Mouse (Mus musculus): ENCODE measurements around the gene Wtap. TPM values are rescaled to one million over a fixed set of nuclear protein-coding genes. Genes with fewer than 3 reads are reported as not detected.
"Not testable (repeated sequence)": the region's sequence is repeated elsewhere in the genome, so short reads cannot be mapped to it uniquely, and the experiment has no call there.

Wtap gene
- total RNA-seq, 2 experiments from 2014 or later, result 52.3 to 59.6 TPM

DNA sequence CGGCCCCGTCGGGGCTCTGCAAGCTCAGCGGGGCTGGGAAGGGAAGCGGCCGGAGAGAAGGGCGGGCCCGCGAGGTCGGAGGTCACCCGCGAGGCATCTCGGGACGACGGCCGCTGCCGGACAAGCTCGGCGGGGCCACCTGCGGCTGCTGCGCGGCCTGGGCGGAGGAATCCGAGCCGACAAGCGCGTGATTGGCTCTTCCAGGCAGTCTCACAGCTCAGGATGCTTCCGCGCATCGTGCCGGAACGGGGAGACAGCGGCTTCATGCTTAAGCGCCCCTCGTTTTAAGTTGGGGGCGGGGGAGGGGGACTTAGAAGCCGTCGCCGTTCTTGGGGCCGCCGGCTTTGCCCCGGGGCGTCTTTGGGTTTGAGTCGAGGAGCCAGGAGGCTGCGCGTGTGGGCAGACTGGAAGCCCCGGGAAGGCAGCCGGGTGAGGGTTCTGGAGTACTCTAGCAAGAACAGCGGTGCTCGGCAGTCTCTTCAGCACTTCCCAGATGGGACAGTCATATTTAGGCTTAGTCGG is 1.4 kb downstream of the Wtap start:
- peak overlapping the region; percentile 100 for H3K27ac ChIP-seq
- no peak for TF ChIP-seq CTCF (conservative IDR thresholded peaks at IDR 0.05)
- peak overlapping the region; percentile 63 for H3K4me3 ChIP-seq
- DNase-seq (ENCODE audit: low spot score in 2 of 2), result peak; percentile 92 to 93

DNA sequence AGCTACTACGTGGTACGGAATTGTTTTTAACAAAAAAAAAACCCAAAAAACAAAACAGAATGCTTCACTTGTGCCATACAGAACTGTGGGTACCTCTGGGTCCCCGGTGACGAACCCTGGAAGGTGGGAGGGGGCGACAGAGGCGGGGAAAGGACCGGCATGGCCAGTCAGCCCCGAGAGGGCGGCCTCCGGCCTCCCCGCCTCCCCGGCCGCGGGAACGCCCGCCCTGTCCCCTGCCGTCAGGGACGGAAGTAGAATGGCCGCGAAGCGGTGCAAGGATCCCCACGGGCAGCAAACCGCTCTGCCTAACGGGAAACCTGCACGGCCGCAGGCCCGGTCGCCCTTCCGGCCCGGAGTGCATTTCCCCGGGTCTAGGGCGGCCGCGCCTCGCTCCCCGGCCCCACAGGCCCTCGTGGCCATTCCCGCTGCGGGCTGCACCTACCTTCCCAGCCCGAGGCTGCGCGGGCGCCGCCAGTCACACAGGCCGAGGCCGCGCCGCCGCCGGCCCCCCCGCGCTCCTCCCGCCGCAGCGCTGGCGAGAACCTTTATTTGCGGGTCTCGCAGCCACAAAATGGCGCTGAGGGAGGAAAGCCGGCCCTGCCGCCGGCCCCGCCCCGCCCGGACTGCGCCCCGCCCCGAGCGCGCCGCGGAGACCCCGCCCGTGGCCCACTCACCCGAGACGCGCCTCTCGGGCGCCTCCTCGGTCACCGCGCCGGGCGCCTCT is 2.2 kb downstream of the Wtap start:
- H3K27ac ChIP-seq, result peak overlapping the region; percentile 100
- DNase-seq (ENCODE audit: low spot score in 2 of 2), result peak; percentile 86 to 87
- peak; percentile 20; the same call in 1 of the 2 replicates for TF ChIP-seq CTCF (conservative IDR thresholded peaks at IDR 0.05)
- H3K4me3 ChIP-seq, result peak overlapping the region; percentile 63

DNA sequence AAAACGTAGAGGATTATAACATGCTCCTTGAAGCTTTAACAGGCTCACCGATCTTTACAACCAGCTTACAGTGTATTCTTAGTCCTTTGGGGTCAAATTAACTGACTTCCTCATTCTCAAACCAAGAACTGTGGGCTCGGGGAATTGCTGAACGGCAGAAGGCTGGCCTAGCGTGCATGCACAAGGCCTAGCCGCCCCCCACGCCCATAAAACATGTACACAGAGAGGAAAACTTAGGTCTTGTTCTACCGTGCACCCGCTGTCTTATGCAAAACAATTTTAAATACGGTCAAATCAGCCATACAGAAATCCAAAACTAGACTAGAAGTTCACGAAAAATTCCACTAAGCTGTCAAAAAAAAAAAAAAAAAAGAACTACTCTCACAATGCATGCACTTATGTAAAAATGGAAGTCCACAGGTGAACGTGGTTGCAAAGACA is 2.8 kb downstream of the Wtap start:
- TF ChIP-seq CTCF (conservative IDR thresholded peaks at IDR 0.05), result no peak
- peak overlapping the region; percentile 63 for H3K4me3 ChIP-seq
- H3K27ac ChIP-seq, result peak overlapping the region; percentile 100
- DNase-seq (ENCODE audit: low spot score in 2 of 2), result no peak

DNA sequence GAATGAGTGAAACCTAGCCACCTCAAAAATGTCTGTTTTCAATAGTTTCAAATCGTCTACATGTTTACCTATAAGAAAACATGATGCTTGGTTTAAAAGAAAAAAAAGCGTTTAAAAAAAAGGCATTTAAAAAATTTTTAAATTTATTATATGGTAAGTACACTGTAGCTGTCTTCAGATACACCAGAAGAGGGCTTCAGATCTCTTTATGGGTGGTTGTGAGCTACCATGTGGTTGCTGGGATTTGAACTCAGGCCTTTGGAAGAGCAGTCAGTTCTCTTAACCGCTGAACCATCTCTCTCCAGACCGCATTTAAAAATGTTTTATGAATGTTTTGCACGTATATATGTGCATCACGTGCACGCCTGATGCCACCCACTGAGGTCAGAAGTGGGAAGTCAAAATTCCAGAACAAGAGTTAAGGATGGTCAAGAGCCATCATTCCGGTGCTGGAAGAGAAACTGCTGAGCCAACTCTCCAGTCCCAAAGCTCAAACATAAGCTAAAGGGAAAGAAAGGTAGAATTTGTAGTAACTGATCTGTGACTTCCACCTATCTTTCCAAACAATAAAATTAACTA is 3.3 kb downstream of the Wtap start:
- Histone ChIP-seq H3K27ac (peak overlapping the region; percentile 100), H3K4me3 (peak overlapping the region; percentile 63)
- peak; percentile 52 for TF ChIP-seq CTCF (conservative IDR thresholded peaks at IDR 0.05)
- no peak for DNase-seq (ENCODE audit: low spot score in 2 of 2)

DNA sequence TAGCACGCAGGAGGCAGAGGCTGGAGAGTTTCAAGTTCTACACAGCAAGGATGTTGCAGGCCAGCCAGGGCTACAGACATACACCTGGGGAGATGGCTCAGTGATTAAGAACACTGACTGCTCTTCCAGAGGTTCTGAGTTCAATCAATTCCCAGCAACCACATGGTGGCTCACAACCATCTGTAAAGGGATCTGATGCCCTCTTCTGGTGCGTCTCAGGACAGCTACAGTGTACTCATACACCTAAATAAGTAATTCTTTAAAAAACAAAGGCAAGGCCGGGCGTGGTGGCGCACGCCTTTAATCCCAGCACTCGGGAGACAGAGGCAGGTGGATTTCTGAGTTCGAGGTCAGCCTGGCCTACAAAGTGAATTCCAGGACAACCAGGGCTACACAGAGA is 5.9 kb downstream of the Wtap start:
- not testable (repeated sequence) for H3K27ac ChIP-seq; H3K4me3 ChIP-seq; DNase-seq (ENCODE audit: low spot score in 2 of 2)
- TF ChIP-seq CTCF (conservative IDR thresholded peaks at IDR 0.05), result peak; percentile 60

DNA sequence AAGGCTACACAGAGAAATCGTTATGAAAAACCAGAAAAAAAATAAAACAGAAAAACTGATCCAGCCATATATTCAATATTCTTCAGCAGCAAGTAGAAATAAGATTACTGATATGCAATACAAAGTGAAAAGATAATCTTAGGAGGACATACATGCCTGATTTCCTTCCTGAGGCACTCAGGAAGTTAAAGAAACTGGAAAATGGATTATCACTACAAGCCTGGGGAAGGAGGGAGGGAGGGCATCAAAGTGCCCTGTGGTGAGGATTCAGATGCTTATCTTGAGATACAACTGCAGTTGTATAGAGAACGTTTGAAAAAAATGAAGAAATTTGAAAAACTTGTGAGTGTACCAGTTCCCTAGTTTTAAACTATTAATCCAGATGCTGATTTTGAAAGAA is 10.0 kb downstream of the Wtap start:
- Histone ChIP-seq H3K27ac (no peak overlapping the region), H3K4me3 (no peak overlapping the region)
- TF ChIP-seq CTCF (conservative IDR thresholded peaks at IDR 0.05), result no peak
- no peak for DNase-seq (ENCODE audit: low spot score in 2 of 2)

DNA sequence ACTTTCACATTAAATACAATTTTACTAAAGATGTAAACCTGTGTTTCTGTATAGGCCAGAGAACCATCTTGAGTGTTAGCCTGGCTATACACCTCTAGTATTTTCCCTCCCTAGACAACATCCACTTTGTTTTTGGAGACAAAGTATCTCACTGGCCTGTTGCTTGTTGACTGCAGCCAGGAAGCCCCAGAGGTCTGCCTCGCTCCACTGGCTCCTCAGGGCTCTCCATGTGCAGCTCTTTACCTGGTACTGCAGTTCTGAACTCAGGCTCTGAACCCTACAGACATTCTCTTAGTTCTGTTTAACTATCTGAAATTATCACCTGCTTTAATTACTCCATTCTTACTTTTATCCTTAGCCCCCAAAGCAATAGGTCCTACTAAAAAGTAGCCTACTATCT is 15.4 kb downstream of the Wtap start:
- no peak for TF ChIP-seq CTCF (conservative IDR thresholded peaks at IDR 0.05)
- DNase-seq (ENCODE audit: low spot score in 2 of 2), result no peak
- H3K4me3 ChIP-seq, result no peak overlapping the region
- H3K27ac ChIP-seq, result no peak overlapping the region

DNA sequence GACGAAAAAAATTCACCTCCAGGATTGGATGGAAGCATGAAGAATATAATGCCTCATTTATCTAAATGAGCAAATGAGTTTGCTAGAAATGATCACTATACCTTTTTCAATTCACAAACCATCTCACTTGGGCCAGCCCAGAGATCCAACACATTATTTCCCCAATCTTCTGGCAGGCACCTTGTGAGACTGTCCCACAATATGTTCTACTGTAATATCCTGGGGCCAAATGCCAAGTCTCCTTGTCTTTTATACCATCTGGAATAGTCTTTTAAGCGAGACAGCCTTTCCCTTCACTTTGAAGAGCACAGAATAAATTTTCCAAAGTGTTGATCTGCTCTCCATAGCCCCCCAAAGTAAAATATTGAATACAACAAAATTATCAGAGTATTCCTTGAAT is 20.1 kb downstream of the Wtap start:
- Histone ChIP-seq H3K4me3 (no peak overlapping the region), H3K27ac (no peak overlapping the region)
- no peak for DNase-seq (ENCODE audit: low spot score in 2 of 2)
- no peak for TF ChIP-seq CTCF (conservative IDR thresholded peaks at IDR 0.05)

DNA sequence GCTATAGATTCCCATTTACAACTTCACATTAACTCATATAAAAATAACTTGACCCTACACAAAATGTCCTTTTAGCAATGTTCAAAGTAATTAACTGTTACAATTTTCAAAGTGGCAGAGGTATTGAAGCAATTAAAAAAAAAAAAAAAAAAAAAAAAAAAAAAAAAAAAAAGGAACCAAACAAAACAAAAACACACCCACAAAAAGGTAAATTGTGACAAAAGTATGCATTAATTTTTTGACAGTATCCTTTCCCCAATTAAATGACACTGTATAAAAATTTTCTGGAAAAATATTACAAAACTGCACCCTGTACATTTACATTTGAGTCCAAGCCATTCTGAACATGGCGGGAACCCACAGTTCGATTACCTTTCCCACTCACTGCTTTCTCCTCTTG is 26.8 kb downstream of the Wtap start:
- TF ChIP-seq CTCF (conservative IDR thresholded peaks at IDR 0.05), result no peak
- H3K27ac ChIP-seq, result no peak overlapping the region

DNA sequence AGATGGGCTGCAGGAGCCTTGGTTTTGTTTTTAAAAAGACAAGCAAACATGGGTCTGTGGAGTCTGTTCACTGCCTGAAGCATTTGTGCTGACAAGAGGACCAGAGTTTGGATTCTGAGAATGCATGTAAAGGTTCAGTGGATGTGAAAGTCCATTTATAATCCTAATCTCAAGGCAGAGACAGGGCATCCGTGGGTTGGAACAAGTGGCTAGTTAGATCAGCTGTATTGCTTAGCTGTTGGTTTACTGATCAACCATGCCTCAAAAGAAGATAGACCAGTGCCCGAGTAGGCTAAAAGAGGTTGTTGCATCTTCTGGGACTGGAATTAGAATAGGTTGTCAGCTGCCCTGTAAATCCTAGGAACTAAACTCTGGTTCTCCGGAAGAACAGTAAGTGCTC is 30.5 kb downstream of the Wtap start:
- H3K27ac ChIP-seq, result no peak overlapping the region
- H3K4me3 ChIP-seq, result no peak overlapping the region
- TF ChIP-seq CTCF (conservative IDR thresholded peaks at IDR 0.05), result no peak
- DNase-seq (ENCODE audit: low spot score in 2 of 2), result no peak

More for the DNA sequence above, 26.8 kb downstream of the Wtap start:
- DNase-seq (ENCODE audit: low spot score in 2 of 2), result no peak
- no peak overlapping the region for H3K4me3 ChIP-seq

DNA sequence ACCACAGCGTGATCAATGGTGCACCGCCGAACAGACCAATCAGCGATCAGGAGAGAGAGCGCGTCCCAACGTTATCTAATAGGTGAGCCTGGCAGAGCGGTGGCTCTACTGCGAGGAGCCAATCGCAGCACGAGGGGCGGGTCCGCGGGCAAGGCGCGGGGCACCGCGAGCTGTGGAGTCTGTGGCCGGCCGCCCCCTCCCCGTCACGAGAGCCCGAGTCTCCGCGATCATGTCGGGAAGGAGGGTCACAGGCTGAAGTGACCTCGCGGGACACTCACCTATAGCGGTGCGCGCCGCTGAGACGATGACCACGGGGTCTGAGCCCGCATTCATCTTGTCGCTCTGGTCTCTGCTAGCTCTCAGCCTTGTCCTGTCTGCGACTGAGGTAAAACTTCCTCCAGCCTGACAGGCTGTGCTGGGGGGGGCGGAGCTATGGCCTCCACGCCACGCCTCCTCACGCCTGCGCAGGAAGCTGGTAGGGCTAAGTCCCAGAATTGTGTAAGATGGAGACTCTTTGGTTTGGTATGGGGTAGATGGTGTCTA is 33.6 kb downstream of the Wtap start, which contains the start of gene Acat2:
Acat2 (minus strand) TSS at position 417 of the 543 bp plus-strand sequence.
- DNase-seq (ENCODE audit: low spot score in 2 of 2), result peak; percentile 92 to 94
- TF ChIP-seq CTCF (conservative IDR thresholded peaks at IDR 0.05), result no peak
- Histone ChIP-seq H3K4me3 (peak within 1 kb of the TSS; percentile 87), H3K27ac (peak within 1 kb of the TSS; percentile 91)

DNA sequence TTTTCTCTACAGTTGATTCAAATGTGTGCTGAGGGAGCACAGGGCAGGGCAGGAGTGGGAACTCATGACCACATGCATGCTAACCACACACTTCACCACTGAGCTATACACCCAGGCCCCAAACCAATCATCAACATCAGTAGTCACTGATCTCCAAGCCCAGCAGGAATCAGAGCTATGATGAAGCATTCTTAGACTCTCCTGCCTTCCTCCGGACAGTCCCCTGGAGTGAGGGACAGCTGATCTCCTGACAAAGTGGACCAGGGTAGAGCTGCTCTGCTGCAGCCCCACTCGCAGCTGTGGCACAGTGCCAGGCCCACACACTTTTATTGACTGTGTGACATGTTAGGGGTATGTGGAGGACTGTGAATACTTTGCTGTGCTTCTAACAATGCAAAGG is 34.6 kb downstream of the Wtap start:
- H3K4me3 ChIP-seq; H3K27ac ChIP-seq; DNase-seq (ENCODE audit: low spot score in 2 of 2): not testable (repeated sequence)

DNA sequence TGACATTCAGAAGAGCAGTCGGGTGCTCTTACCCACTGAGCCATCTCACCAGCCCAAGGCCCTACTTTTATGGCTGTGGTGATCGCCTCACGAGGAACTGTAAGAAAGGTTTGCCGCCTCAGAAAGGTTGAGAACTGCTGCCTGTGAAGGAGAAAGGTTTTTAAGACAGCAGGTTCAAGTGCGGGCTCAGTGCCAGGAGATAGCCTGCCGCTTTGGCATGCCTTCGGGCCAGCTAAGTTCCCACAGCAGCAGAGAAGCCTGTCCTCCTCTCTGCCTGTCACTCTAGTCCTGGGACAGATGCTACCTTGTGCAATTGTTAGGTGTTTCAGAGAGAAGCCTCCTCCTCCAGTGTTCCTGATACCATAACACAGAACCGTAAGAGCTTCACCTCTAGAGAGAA is 37.3 kb downstream of the Wtap start:
- no peak overlapping the region for H3K27ac ChIP-seq
- no peak overlapping the region for H3K4me3 ChIP-seq
- DNase-seq (ENCODE audit: low spot score in 2 of 2), result no peak
- TF ChIP-seq CTCF (conservative IDR thresholded peaks at IDR 0.05), result no peak

Measured in layer of hippocampus, adult 2 months (tissue).